In genomic region chr6:37415034-37415433, GRCm38 (mm10) we compare ENCODE assay signal across 8 mouse cellular contexts. TPM values are rescaled to one million over a fixed set of nuclear protein-coding genes. Genes with fewer than 3 reads are reported as not detected.
A peak's percentile ranks its signal among the peaks of the same experiment; 100 is the strongest.
DNase-seq lines count a peak whose midpoint lies in the region; ATAC-seq and TF ChIP-seq lines count a peak whose summit lies in the region.

No protein-coding gene starts in this region.

- TF ChIP-seq CTCF in cerebellum, adult 2 months (IDR thresholded peaks at IDR 0.05; ENCODE audit: borderline replicate concordance, insufficient read depth, low read depth, low read length): no peak

- peak overlapping the region; percentile 82 for H3K27ac ChIP-seq in limb, embryonic 15.5 days
- H3K27ac ChIP-seq in cerebellum, adult 2 months (ENCODE audit: insufficient read depth, low read length): no peak overlapping the region

- H3K4me2 ChIP-seq in limb, embryonic 15.5 days: no peak overlapping the region

- intact Hi-C loops in heart, postnatal 10 days (cut with DNase I): no loop called here
- intact Hi-C loops in left cerebral cortex, postnatal 4 days (cut with DNase I): no loop called here

- peaks cover 65% of the 10 kb centered on the region for H3K4me1 ChIP-seq in limb, embryonic 15.5 days
- no peaks in the 10 kb centered on the region for H3K4me1 ChIP-seq in cerebellum, adult 2 months (ENCODE audit: control insufficient read depth, insufficient read depth, low read length)

- H3K9me3 ChIP-seq in limb, embryonic 15.5 days: no peaks in the 10 kb centered on the region

- 18% methylated on average over 7 of the region's 7 CpGs for WGBS in limb, embryonic 15.5 days
- 27% methylated on average over 7 of the region's 7 CpGs for WGBS in cerebellum, adult 2 months

- TF ChIP-seq POLR2A in cerebellum, adult 2 months (IDR thresholded peaks at IDR 0.05; ENCODE audit: borderline replicate concordance, insufficient read depth, low read length): no peak

- no peaks in the 10 kb centered on the region for H3K27me3 ChIP-seq in limb, embryonic 15.5 days
- H3K27me3 ChIP-seq in cerebellum, adult 2 months (ENCODE audit: control insufficient read depth, insufficient read depth, low read length): no peaks in the 10 kb centered on the region

- peak; percentile 86 for ATAC-seq in limb, embryonic 15.5 days (ENCODE audit: insufficient number of reproducible peaks, low FRiP score, low TSS enrichment, low read depth)

- H3K4me3 ChIP-seq in limb, embryonic 15.5 days: no peak overlapping the region
- H3K4me3 ChIP-seq in cerebellum, adult 2 months (replicated peaks; ENCODE audit: insufficient read depth, low read depth, low read length): no peak overlapping the region

- DNase-seq in urinary bladder, postnatal 4 days (ENCODE audit: low spot score in 2 of 2): peak; percentile 72 to 76
- no peak for DNase-seq in urinary bladder, postnatal 36 days (ENCODE audit: low spot score in 2 of 2)
- DNase-seq in heart, postnatal 10 days: peak; percentile 84 to 87
- no peak for DNase-seq in left cerebral cortex, postnatal 4 days
- DNase-seq in spleen, postnatal 36 days (ENCODE audit: low spot score in 2 of 2): no peak
- no peak for DNase-seq in cerebellum, adult 2 months
- DNase-seq in frontal cortex, postnatal 10 days (ENCODE audit: low spot score in 2 of 2): no peak

- no peak overlapping the region for H3K9ac ChIP-seq in limb, embryonic 15.5 days

- peaks cover 4% of the 10 kb centered on the region; the same call in 1 of the 2 replicates for H3K36me3 ChIP-seq in limb, embryonic 15.5 days

RNA-seq across cellular contexts. Expression of gene Creb3l2, which starts 26.9 kb away (rescaled TPM):
- 10 to 100 TPM; 40.0 to 42.0 TPM for total RNA-seq in heart, postnatal 10 days (2021)
- polyA plus RNA-seq in limb, embryonic 15.5 days (2015; fragmentation: Nextera tagmentation; extraction: Ambion mirVana): 29.9 and 35.0 TPM in 2 replicates
- 1 to 10 TPM; 5.7 to 6.3 TPM for total RNA-seq in left cerebral cortex, postnatal 4 days (2021)
- polyA plus RNA-seq in cerebellum, adult 2 months (2012; rRNA removed): 4.9 and 5.4 TPM in 2 replicates

Comparison
In these comparisons a context has a peak if more than half of its experiments do, and no peak if none do; other contexts are left out.
1. DNase-seq: peak in urinary bladder, postnatal 4 days (2 of 2) and heart, postnatal 10 days (2 of 2); none in urinary bladder, postnatal 36 days (0 of 2), left cerebral cortex, postnatal 4 days (single experiment), spleen, postnatal 36 days (0 of 2), cerebellum, adult 2 months (0 of 2) and frontal cortex, postnatal 10 days (0 of 2).
2. RNA of gene Creb3l2, which starts 26.9 kb away (total RNA-seq): 40.0 to 42.0 TPM in heart, postnatal 10 days; 5.7 to 6.3 TPM in left cerebral cortex, postnatal 4 days; every median in the first group is over 4 times any median in the second.